In genomic region chr15:101241236-101241635, GRCm38 (mm10) we compare ENCODE assay signal across 7 mouse cellular contexts. TPM values are rescaled to one million over a fixed set of nuclear protein-coding genes. Genes with fewer than 3 reads are reported as not detected.
A peak's percentile ranks its signal among the peaks of the same experiment; 100 is the strongest.
DNase-seq lines count a peak whose midpoint lies in the region; ATAC-seq and TF ChIP-seq lines count a peak whose summit lies in the region.

No protein-coding gene starts in this region.

- intact Hi-C loops in heart, adult 2 months (cut with DNase I), result loop anchor here (1.0 kb wide), 1 partner anchor 42 kb away; no protein-coding TSS in a partner anchor

- no peak overlapping the region for H3K4me3 ChIP-seq in midbrain, embryonic 12.5 days
- H3K4me3 ChIP-seq in midbrain, embryonic 10.5 days, result no peak overlapping the region
- H3K4me3 ChIP-seq in heart, adult 2 months, result peak overlapping the region; percentile 3; the same call in 1 of the 2 replicates
- no peak overlapping the region for H3K4me3 ChIP-seq in kidney, postnatal 0 days (replicated peaks; ENCODE audit: low read depth, low read length)
- H3K4me3 ChIP-seq in stomach, embryonic 14.5 days (ENCODE audit: low read depth, low read length), result 0 out of 2 replicates have a peak overlapping the region, but pooled peaks have one; percentile 10

- H3K9me3 ChIP-seq in midbrain, embryonic 12.5 days, result no peaks in the 10 kb centered on the region
- H3K9me3 ChIP-seq in midbrain, embryonic 10.5 days (replicated peaks), result no peaks in the 10 kb centered on the region
- no peaks in the 10 kb centered on the region for H3K9me3 ChIP-seq in kidney, postnatal 0 days (replicated peaks; ENCODE audit: low read length)
- H3K9me3 ChIP-seq in stomach, embryonic 14.5 days (ENCODE audit: control insufficient read depth, low read depth, low read length), result no peaks in the 10 kb centered on the region

- 65% methylated on average over 9 of the region's 9 CpGs for WGBS in midbrain, embryonic 12.5 days
- 70% methylated on average over 9 of the region's 9 CpGs for WGBS in midbrain, embryonic 10.5 days
- WGBS in heart, adult 2 months, result 34% methylated on average over 9 of the region's 9 CpGs
- 56% methylated on average over 9 of the region's 9 CpGs for WGBS in kidney, postnatal 0 days
- WGBS in stomach, embryonic 14.5 days, result 42% methylated on average over 9 of the region's 9 CpGs

- DNase-seq in midbrain, embryonic 10.5 days (ENCODE audit: low spot score), result no peak
- DNase-seq in heart, adult 2 months, result peak; percentile 39 to 63
- DNase-seq in kidney, postnatal 0 days (ENCODE audit: low spot score), result no peak
- no peak for DNase-seq in adrenal gland, adult 18-20 months (ENCODE audit: low spot score in 2 of 2)
- DNase-seq in right cerebral cortex, postnatal 10 days (ENCODE audit: low spot score in 2 of 2), result no peak

- no peak for ATAC-seq in midbrain, embryonic 12.5 days (ENCODE audit: low FRiP score, low read depth)
- no peak for ATAC-seq in kidney, postnatal 0 days (replicated peaks; ENCODE audit: low FRiP score, low read depth)
- ATAC-seq in stomach, embryonic 14.5 days (ENCODE audit: insufficient number of reproducible peaks, insufficient read depth, low FRiP score, low read depth), result no peak

- 0 out of 2 replicates have a peak, but pooled peaks have one; percentile 4 for TF ChIP-seq EP300 in heart, adult 2 months (IDR thresholded peaks at IDR 0.05; ENCODE audit: insufficient read depth, low read depth, low read length)

- H3K27ac ChIP-seq in midbrain, embryonic 12.5 days (replicated peaks), result no peak overlapping the region
- no peak overlapping the region for H3K27ac ChIP-seq in midbrain, embryonic 10.5 days (replicated peaks)
- peak overlapping the region; percentile 91 for H3K27ac ChIP-seq in heart, adult 2 months
- peak overlapping the region; percentile 43; the same call in 1 of the 2 replicates for H3K27ac ChIP-seq in kidney, postnatal 0 days
- peak overlapping the region; percentile 84 for H3K27ac ChIP-seq in stomach, embryonic 14.5 days (ENCODE audit: low read length)

- H3K27me3 ChIP-seq in midbrain, embryonic 12.5 days, result peaks cover 16% of the 10 kb centered on the region
- peaks cover 29% of the 10 kb centered on the region for H3K27me3 ChIP-seq in midbrain, embryonic 10.5 days (ENCODE audit: low read depth, poor library complexity, severe bottlenecking)
- H3K27me3 ChIP-seq in heart, adult 2 months (ENCODE audit: control insufficient read depth, insufficient read depth, low read length), result no peaks in the 10 kb centered on the region
- H3K27me3 ChIP-seq in kidney, postnatal 0 days (ENCODE audit: insufficient read depth, low read length), result no peaks in the 10 kb centered on the region
- no peaks in the 10 kb centered on the region for H3K27me3 ChIP-seq in stomach, embryonic 14.5 days (ENCODE audit: control insufficient read depth, insufficient read depth, low read length)

- 0 out of 2 replicates have a peak overlapping the region, but pooled peaks have one; percentile 33 for H3K4me2 ChIP-seq in midbrain, embryonic 12.5 days (replicated peaks)
- H3K4me2 ChIP-seq in kidney, postnatal 0 days (ENCODE audit: low read length), result peak overlapping the region; percentile 33
- peak overlapping the region; percentile 38 for H3K4me2 ChIP-seq in stomach, embryonic 14.5 days (replicated peaks; ENCODE audit: low read depth, low read length)

- H3K9ac ChIP-seq in midbrain, embryonic 12.5 days (replicated peaks), result no peak overlapping the region; the same call in 1 of the 2 replicates
- peak overlapping the region; percentile 40; the same call in 1 of the 2 replicates for H3K9ac ChIP-seq in heart, adult 2 months (ENCODE audit: low read depth, low read length)
- peak overlapping the region; percentile 35; the same call in 1 of the 2 replicates for H3K9ac ChIP-seq in kidney, postnatal 0 days (ENCODE audit: low read depth, low read length)
- no peak overlapping the region; the same call in 1 of the 2 replicates for H3K9ac ChIP-seq in stomach, embryonic 14.5 days (replicated peaks; ENCODE audit: low read depth, low read length)

- no peak for TF ChIP-seq CTCF in heart, adult 2 months (IDR thresholded peaks at IDR 0.05)
- TF ChIP-seq CTCF in kidney, postnatal 0 days (IDR thresholded peaks at IDR 0.05; ENCODE audit: low read depth), result no peak

- TF ChIP-seq POLR2A in heart, adult 2 months (IDR thresholded peaks at IDR 0.05; ENCODE audit: insufficient read depth, low read depth, low read length), result no peak; the same call in 1 of the 2 replicates

- H3K79me2 ChIP-seq in heart, adult 2 months (replicated peaks; ENCODE audit: control insufficient read depth, insufficient read depth, low read length), result no peaks in the 10 kb centered on the region

- H3K4me1 ChIP-seq in midbrain, embryonic 12.5 days, result peaks cover 17% of the 10 kb centered on the region
- H3K4me1 ChIP-seq in midbrain, embryonic 10.5 days, result peaks cover 22% of the 10 kb centered on the region
- H3K4me1 ChIP-seq in heart, adult 2 months (ENCODE audit: control insufficient read depth, insufficient read depth, low read length), result peaks cover 1% of the 10 kb centered on the region
- H3K4me1 ChIP-seq in kidney, postnatal 0 days (replicated peaks; ENCODE audit: insufficient read depth, low read length), result 0 out of 2 replicates have a peak, but pooled peaks cover 5% of the 10 kb centered on the region
- H3K4me1 ChIP-seq in stomach, embryonic 14.5 days (ENCODE audit: control insufficient read depth, insufficient read depth, low read length), result peaks cover 17% of the 10 kb centered on the region

- H3K36me3 ChIP-seq in midbrain, embryonic 12.5 days, result no peaks in the 10 kb centered on the region
- H3K36me3 ChIP-seq in midbrain, embryonic 10.5 days, result no peaks in the 10 kb centered on the region
- no peaks in the 10 kb centered on the region for H3K36me3 ChIP-seq in heart, adult 2 months (ENCODE audit: control insufficient read depth, insufficient read depth, low read length)
- no peaks in the 10 kb centered on the region for H3K36me3 ChIP-seq in kidney, postnatal 0 days (ENCODE audit: insufficient read depth, low read length)
- H3K36me3 ChIP-seq in stomach, embryonic 14.5 days (ENCODE audit: control insufficient read depth, insufficient read depth, low read length), result no peaks in the 10 kb centered on the region

RNA-seq across cellular contexts. Expression of gene Nr4a1, which starts 12.8 kb away (rescaled TPM):
- polyA plus RNA-seq in midbrain, embryonic 12.5 days (2016; fragmentation: Nextera tagmentation; extraction: Ambion mirVana), result 3.4 and 4.0 TPM in 2 replicates
- 2.8 and 2.9 TPM in 2 replicates for polyA plus RNA-seq in midbrain, embryonic 10.5 days (2016; fragmentation: Nextera tagmentation; extraction: Ambion mirVana)
- total RNA-seq in heart, adult 2 months (2021), result 10 to 100 TPM; 12.1 to 45.3 TPM
- 17.0 and 23.8 TPM in 2 replicates for polyA plus RNA-seq in heart, adult 2 months (2012; rRNA removed)
- polyA plus RNA-seq in kidney, postnatal 0 days (2015; fragmentation: Nextera tagmentation; extraction: Ambion mirVana), result 8.6 and 9.5 TPM in 2 replicates
- polyA plus RNA-seq in stomach, embryonic 14.5 days (2014; fragmentation: Nextera tagmentation; extraction: Ambion mirVana), result 10.1 and 12.1 TPM in 2 replicates
- 100 to 1,000 TPM; 275 to 349 TPM for total RNA-seq in adrenal gland, adult 18-20 months (2021)

RNA-seq across cellular contexts. Expression of gene Grasp, which starts 17.2 kb away (rescaled TPM):
- polyA plus RNA-seq in midbrain, embryonic 12.5 days (2016; fragmentation: Nextera tagmentation; extraction: Ambion mirVana), result 5.5 and 5.9 TPM in 2 replicates
- 3.2 and 4.2 TPM in 2 replicates for polyA plus RNA-seq in midbrain, embryonic 10.5 days (2016; fragmentation: Nextera tagmentation; extraction: Ambion mirVana)
- total RNA-seq in heart, adult 2 months (2021), result 10 to 100 TPM; 10.9 to 11.5 TPM
- polyA plus RNA-seq in heart, adult 2 months (2012; rRNA removed), result 7.4 and 7.6 TPM in 2 replicates
- polyA plus RNA-seq in kidney, postnatal 0 days (2015; fragmentation: Nextera tagmentation; extraction: Ambion mirVana), result 3.7 and 4.0 TPM in 2 replicates
- polyA plus RNA-seq in stomach, embryonic 14.5 days (2014; fragmentation: Nextera tagmentation; extraction: Ambion mirVana), result 6.4 and 7.2 TPM in 2 replicates
- 10 to 100 TPM; 16.3 to 19.8 TPM for total RNA-seq in adrenal gland, adult 18-20 months (2021)

RNA-seq across cellular contexts. Expression of gene Atg101, which starts 42.8 kb away (rescaled TPM):
- polyA plus RNA-seq in midbrain, embryonic 12.5 days (2016; fragmentation: Nextera tagmentation; extraction: Ambion mirVana), result 63.9 and 68.1 TPM in 2 replicates
- 80.8 TPM in 2 replicates for polyA plus RNA-seq in midbrain, embryonic 10.5 days (2016; fragmentation: Nextera tagmentation; extraction: Ambion mirVana)
- total RNA-seq in heart, adult 2 months (2021), result 10 to 100 TPM; 21.2 to 22.4 TPM
- 26.4 and 29.3 TPM in 2 replicates for polyA plus RNA-seq in heart, adult 2 months (2012; rRNA removed)
- 77.1 and 79.5 TPM in 2 replicates for polyA plus RNA-seq in kidney, postnatal 0 days (2015; fragmentation: Nextera tagmentation; extraction: Ambion mirVana)
- polyA plus RNA-seq in stomach, embryonic 14.5 days (2014; fragmentation: Nextera tagmentation; extraction: Ambion mirVana), result 63.5 and 64.1 TPM in 2 replicates
- total RNA-seq in adrenal gland, adult 18-20 months (2021), result 10 to 100 TPM; 60.5 to 64.0 TPM

RNA-seq across cellular contexts. Expression of gene 6030408B16Rik, which starts 51.8 kb away (rescaled TPM):
- polyA plus RNA-seq in midbrain, embryonic 12.5 days (2016; fragmentation: Nextera tagmentation; extraction: Ambion mirVana), result 0.15 TPM in 1 of 2 replicates, not detected in the other
- polyA plus RNA-seq in midbrain, embryonic 10.5 days (2016; fragmentation: Nextera tagmentation; extraction: Ambion mirVana), result 0.06 and 0.22 TPM in 2 replicates
- 1 to 10 TPM in 1 of 2 experiments, under 1 TPM in 1; 0.70 to 1.1 TPM for total RNA-seq in heart, adult 2 months (2021)
- 2.5 and 6.3 TPM in 2 replicates for polyA plus RNA-seq in heart, adult 2 months (2012; rRNA removed)
- polyA plus RNA-seq in kidney, postnatal 0 days (2015; fragmentation: Nextera tagmentation; extraction: Ambion mirVana), result 23.3 and 24.5 TPM in 2 replicates
- polyA plus RNA-seq in stomach, embryonic 14.5 days (2014; fragmentation: Nextera tagmentation; extraction: Ambion mirVana), result 20.1 and 25.0 TPM in 2 replicates
- total RNA-seq in adrenal gland, adult 18-20 months (2021), result under 1 TPM; 0.27 to 0.54 TPM

Comparison
In these comparisons a context has a peak if more than half of its experiments do, and no peak if none do; other contexts are left out.
1. H3K27ac ChIP-seq: peak in heart, adult 2 months (single experiment), kidney, postnatal 0 days (single experiment) and stomach, embryonic 14.5 days (single experiment); none in midbrain, embryonic 12.5 days (single experiment) and midbrain, embryonic 10.5 days (single experiment).
2. H3K4me3 ChIP-seq: peak in heart, adult 2 months (single experiment) and stomach, embryonic 14.5 days (single experiment); none in midbrain, embryonic 12.5 days (single experiment), midbrain, embryonic 10.5 days (single experiment) and kidney, postnatal 0 days (single experiment).
3. H3K9ac ChIP-seq: peak in heart, adult 2 months (single experiment) and kidney, postnatal 0 days (single experiment); none in midbrain, embryonic 12.5 days (single experiment) and stomach, embryonic 14.5 days (single experiment).
4. DNase-seq: peak in heart, adult 2 months (2 of 2); none in midbrain, embryonic 10.5 days (single experiment), kidney, postnatal 0 days (single experiment), adrenal gland, adult 18-20 months (0 of 2) and right cerebral cortex, postnatal 10 days (0 of 2).
5. Peak in every context shown above with its lines, with median percentiles within 50 percentile points of each other: H3K4me2 ChIP-seq.